Mouse (Mus musculus): ENCODE measurements around the gene Gm5458.
"Not testable (repeated sequence)": the region's sequence is repeated elsewhere in the genome, so short reads cannot be mapped to it uniquely, and the experiment has no call there.

Gm5458 gene

GRCm38 (mm10) chr14:19602481-19602880 lies at the start of gene Gm5458:
Gene Gm5458, minus strand, starts transcription at chr14:19602581.
- DNase-seq, result not testable (repeated sequence)

DNA sequence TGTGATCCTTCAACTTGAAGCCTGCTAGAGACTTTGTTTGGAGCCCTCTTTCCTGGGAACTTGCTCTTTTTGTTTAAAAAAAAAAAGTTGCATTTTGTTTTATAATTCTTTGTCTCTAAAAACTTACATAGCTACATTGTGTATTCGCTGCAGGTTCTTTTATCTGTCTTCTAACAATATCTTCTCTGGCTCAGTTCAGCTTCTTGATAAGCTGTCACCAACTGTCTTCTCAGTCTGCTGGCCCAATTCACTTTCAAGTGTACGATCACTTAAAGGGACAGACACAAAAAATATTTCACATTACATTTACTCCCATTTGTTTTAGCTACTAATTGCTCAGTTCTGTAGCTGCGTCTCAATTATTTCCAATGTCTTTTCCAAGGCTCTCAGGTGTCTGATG lies 43.9 kb upstream of the Gm5458 start:
- no peak for DNase-seq

GRCm38 (mm10) chr14:19584804-19585667 lies 17.3 kb downstream of the Gm5458 start, which contains the start of gene Gm2237:
Gene Gm2237, minus strand, starts transcription at chr14:19585135.
- peak; percentile 4 for DNase-seq

DNA sequence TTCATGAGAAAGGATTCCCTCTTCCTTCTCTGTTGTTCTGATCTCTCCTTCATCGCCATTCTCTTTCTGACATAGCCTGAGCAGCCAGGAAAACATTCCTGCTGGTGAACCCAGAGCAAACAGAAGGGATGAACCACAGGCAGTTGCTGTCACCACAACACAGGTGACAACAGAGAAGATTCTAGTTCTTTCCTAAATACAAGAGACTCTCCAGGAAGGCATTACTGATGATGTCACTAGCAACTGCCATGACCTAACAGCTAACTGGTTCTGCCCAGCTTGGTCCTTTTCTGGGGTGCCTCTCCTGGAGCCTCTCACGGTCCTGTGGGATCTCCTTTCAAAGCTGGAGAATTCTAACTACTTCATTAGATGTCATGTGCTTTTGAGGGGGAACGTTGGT lies 52.5 kb downstream of the Gm5458 start, which contains the start of gene Gm2244:
Gene Gm2244, minus strand, starts transcription at position 101 of the 400 bp plus-strand sequence.
- DNase-seq, result not testable (repeated sequence)

Measured in right cerebral cortex, postnatal 14 days (tissue).